Mouse (Mus musculus): ENCODE measurements around the gene Pkn3.
"Not testable (repeated sequence)": the region's sequence is repeated elsewhere in the genome, so short reads cannot be mapped to it uniquely, and the experiment has no call there.

Gene Pkn3

GRCm38 (mm10) chr2:30140021-30140420 lies 62.5 kb downstream of the Pkn3 start:
- not testable (repeated sequence) for DNase-seq (ENCODE audit: low read depth, low spot score)
